Mouse (Mus musculus) gastrocnemius, postnatal 25 days (tissue): Measurements from ENCODE around the gene Capn1. TPM values are rescaled to one million over a fixed set of nuclear protein-coding genes. Genes with fewer than 3 reads are reported as not detected.

Experiments
- DNase-seq: peaks from one replicate; pipeline ENCODE4 v3.0.0; 2022
- microRNA-seq, 2 experiments: library from miRNA; unstranded; fragments of <30 nt; microRNA quantifications; one replicate each; pipeline ENCODE4 v1.2.0; 2021; ENCODE audit warnings: borderline replicate concordance in 2 of 2
- total RNA-seq, 2 experiments: library from RNA; stranded (reverse); gene quantifications; 1 replicate in 1 of 2; 2 replicates in 1 of 2; pipeline ENCODE4 v1.2.3; 2021

Capn1 gene
- total RNA-seq, 2 experiments from 2014 or later, result 76.8 to 81.5 TPM

DNA sequence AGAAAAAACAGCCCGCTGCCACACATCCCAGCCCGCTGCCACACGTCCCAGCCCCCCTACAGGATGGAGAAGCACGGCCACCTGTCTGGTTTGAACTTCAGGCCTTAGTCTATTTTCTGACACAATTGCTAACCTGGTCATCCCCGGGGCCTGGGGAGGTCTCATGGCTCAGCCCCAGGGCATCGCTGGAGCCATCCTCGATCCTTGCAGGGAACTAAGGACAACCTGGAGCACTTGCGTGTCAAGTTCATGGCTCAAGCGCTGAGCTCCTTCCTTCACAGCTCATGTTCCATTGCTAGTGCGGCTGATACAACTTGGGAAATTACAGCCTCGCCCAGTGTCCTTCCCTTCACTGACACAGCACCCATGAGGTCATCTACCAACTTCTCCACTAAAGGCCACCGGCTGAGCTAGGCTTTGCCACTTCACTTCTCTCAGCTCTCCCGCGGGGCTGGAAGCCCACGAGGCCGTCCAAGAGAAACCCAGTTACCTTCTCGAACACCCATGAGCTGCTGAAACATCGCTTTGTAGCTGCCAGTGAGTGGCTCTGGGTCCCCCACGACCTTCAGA is 62.4 kb downstream of the Capn1 start:
- DNase-seq, result no peak

GRCm38 (mm10) chr19:5952071-5952691 is 63.5 kb downstream of the Capn1 start:
- DNase-seq, result peak; percentile 47

DNA sequence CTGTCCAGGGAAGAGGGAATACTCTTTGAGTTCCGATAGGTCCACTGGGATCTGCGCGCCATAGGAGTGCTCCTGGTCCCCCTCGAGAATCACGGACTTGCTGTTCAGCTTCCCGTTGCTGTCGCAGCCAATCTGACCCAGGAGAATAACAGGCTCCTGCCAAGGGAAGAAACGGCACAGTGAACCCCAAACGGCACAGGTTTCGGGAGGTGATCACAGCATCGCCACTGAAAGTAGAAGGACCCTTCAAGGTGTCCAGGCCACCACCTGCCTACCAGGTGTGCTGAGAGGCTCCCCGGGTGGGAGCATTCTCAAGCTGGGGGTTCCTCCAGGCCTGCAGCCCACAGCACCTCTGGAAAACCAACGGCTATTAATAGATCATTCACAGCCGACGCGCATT is 64.1 kb downstream of the Capn1 start:
- DNase-seq, result no peak

GRCm38 (mm10) chr19:5950218-5950617 is 65.5 kb downstream of the Capn1 start:
- no peak for DNase-seq

GRCm38 (mm10) chr19:5945891-5946290 is 69.8 kb downstream of the Capn1 start:
- peak; percentile 71 for DNase-seq

GRCm38 (mm10) chr19:5945027-5945426 is 70.7 kb downstream of the Capn1 start:
- no peak for DNase-seq

- no peak for DNase-seq
Measured at GRCm38 (mm10) chr19:5944145-5944544, 71.6 kb downstream of the Capn1 start.

DNA sequence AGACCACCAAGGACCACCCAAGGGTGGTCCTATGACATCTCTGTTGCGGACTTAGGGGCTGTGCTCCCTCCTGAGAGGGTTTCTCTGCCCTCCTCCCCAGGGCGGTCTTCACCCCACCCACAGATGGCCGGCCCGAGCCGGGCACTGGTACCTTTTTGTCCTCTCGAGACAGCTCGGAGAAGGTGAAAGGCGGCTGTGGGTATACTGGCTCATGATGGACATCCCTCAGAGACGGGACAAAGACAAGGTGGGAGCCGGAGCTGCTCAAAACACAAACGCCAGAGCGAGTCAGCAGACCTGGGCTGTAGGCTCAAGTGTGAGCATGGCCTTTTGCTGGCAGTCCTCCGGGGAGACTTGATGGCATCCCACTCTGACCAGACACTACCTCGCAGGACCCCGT is 72.3 kb downstream of the Capn1 start:
- DNase-seq, result no peak

- peak; percentile 57 for DNase-seq
Measured at GRCm38 (mm10) chr19:5942581-5942980, 73.1 kb downstream of the Capn1 start.

DNA sequence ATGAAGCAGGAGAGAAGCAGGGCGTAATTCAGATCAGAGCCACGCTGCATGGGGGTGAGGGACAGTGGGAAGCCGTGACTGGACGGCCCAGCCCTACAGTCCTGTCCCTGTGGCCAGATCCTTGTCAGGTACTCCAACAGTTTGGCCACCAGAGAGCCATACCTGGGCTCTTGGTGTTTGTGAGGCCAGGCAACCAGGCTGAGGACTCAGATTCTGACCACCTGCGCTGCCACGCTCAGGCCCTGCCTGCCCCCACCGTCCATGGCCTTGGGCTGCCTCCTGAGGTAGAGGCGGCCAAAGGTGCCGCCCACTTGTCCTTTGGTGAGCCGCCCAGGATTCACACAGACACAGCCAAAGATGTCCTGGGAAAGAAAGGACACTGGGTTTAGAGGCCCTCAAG is 75.0 kb downstream of the Capn1 start:
- DNase-seq, result peak; percentile 67

DNA sequence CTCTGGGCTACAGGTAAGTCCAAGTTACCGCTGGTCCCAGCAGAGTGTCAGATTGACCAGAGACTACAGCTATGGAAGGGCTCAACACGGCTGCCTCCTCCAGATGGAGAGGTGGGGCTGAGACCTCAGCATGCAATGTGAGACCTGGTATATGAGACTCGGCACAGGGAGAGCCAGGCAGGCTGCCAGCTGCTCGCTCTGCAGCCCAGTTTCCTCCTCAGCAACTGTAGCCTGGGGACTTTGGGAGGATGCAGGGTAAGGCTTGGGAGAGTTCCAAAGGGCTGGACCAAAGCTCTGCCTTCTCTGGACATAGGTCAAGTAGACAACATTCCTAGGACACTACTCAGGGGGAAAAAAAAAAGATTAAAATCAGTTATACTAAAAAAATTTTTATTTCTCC is 75.5 kb downstream of the Capn1 start:
- peak; percentile 92 for DNase-seq

- no peak for DNase-seq
Measured at GRCm38 (mm10) chr19:5939715-5940114, 76.0 kb downstream of the Capn1 start.

Small RNAs within 50 kb of the gene (microRNA-seq; reads per million reads assigned to microRNA genes)
- 0 to 0.74 reads per million in 2 experiments for gene Mir6988

Other genes starting within 250 kb of the Capn1 start
- gene Scyl1, start 244.5 kb downstream of the Capn1 start, total RNA-seq, result 10 to 100 TPM; 62.2 to 62.8 TPM
- 1 to 10 TPM; 3.7 to 6.4 TPM for gene Frmd8, start 140.6 kb downstream of the Capn1 start, total RNA-seq
- gene Slc25a45, start 138.1 kb downstream of the Capn1 start, total RNA-seq, result 1 to 10 TPM in 1 of 2 experiments, under 1 TPM in 1; 0.59 to 1.3 TPM
- under 1 TPM; 0.15 to 0.35 TPM for gene Tigd3, start 121.7 kb downstream of the Capn1 start, total RNA-seq
- gene Dpf2, start 102.9 kb downstream of the Capn1 start, total RNA-seq, result 10 to 100 TPM; 80.6 to 83.5 TPM
- gene Cdc42ep2, start 91.1 kb downstream of the Capn1 start, total RNA-seq, result 10 to 100 TPM; 12.0 to 13.0 TPM
- 10 to 100 TPM in 1 of 2 experiments, 1 to 10 TPM in 1; 9.2 to 10.8 TPM for gene Pola2, start 51.7 kb downstream of the Capn1 start, total RNA-seq
- gene Slc22a20, start 29.8 kb downstream of the Capn1 start, total RNA-seq, result not detected
- gene Syvn1, start 30.7 kb upstream of the Capn1 start, total RNA-seq, result 10 to 100 TPM; 15.2 to 16.2 TPM
- 10 to 100 TPM; 27.2 to 29.2 TPM for gene Mrpl49, start 41.9 kb upstream of the Capn1 start, total RNA-seq
- gene Fau, start 41.9 kb upstream of the Capn1 start, total RNA-seq, result 100 to 1,000 TPM; 317 to 352 TPM
- 1 to 10 TPM; 6.8 to 7.7 TPM for gene Znhit2, start 45.3 kb upstream of the Capn1 start, total RNA-seq
- 1 to 10 TPM; 4.2 to 6.9 TPM for gene Tm7sf2, start 52.5 kb upstream of the Capn1 start, total RNA-seq
- gene Vps51, start 61.3 kb upstream of the Capn1 start, total RNA-seq, result 10 to 100 TPM; 18.0 to 19.1 TPM
- gene Tmem262, start 64.1 kb upstream of the Capn1 start, total RNA-seq, result not detected
- gene Gm28374, start 66.4 kb upstream of the Capn1 start, total RNA-seq, result not detected
- gene Zfpl1, start 69.1 kb upstream of the Capn1 start, total RNA-seq, result 10 to 100 TPM; 10.6 to 10.7 TPM
- gene Cdca5, start 69.1 kb upstream of the Capn1 start, total RNA-seq, result under 1 TPM; 0.23 to 0.67 TPM
- not detected for gene AC131692.1, start 78.5 kb upstream of the Capn1 start, total RNA-seq
- not detected for gene Naaladl1, start 89.9 kb upstream of the Capn1 start, total RNA-seq
- gene Sac3d1, start 102.8 kb upstream of the Capn1 start, total RNA-seq, result 10 to 100 TPM in 1 of 2 experiments, 1 to 10 TPM in 1; 8.8 to 10.3 TPM
- gene Snx15, start 112.4 kb upstream of the Capn1 start, total RNA-seq, result 10 to 100 TPM in 1 of 2 experiments, 1 to 10 TPM in 1; 8.7 to 12.4 TPM
- gene Batf2, start 125.1 kb upstream of the Capn1 start, total RNA-seq, result under 1 TPM; 0.19 to 0.72 TPM
- 10 to 100 TPM; 53.8 to 59.2 TPM for gene Arl2, start 125.7 kb upstream of the Capn1 start, total RNA-seq
- gene Majin, start 168.5 kb upstream of the Capn1 start, total RNA-seq, result not detected
- gene Gpha2, start 210.5 kb upstream of the Capn1 start, total RNA-seq, result not detected
- 10 to 100 TPM; 28.8 to 32.5 TPM for gene Ppp2r5b, start 220.0 kb upstream of the Capn1 start, total RNA-seq
- gene Atg2a, start 225.8 kb upstream of the Capn1 start, total RNA-seq, result 10 to 100 TPM; 15.3 to 16.7 TPM